Mouse (Mus musculus): ENCODE measurements around the gene Paf1.

Gene Paf1

DNA sequence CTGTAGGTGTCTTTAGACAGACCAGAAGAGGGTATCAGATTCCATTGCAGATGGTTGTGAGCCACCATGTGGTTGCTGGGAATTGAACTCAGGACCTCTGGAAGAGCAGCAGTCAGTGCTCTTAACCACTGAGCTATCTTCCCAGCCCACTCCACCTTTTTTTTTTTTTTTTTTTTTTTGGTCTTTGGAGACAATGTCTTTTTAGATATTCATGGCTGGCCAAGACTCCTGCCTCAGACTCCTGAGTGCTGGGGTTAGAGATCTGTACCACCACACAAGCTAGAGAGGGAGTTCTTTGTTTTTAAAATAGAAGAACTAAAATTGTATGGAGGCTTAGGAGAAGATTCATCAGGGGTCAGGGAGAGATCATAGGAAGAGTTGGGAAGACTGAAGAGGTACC is 45.2 kb downstream of the Paf1 start:
- no peak for DNase-seq

GRCm38 (mm10) chr7:28438771-28439170 is 46.0 kb downstream of the Paf1 start:
- DNase-seq, result no peak

GRCm38 (mm10) chr7:28440739-28441138 is 48.0 kb downstream of the Paf1 start:
- DNase-seq, result no peak

DNA sequence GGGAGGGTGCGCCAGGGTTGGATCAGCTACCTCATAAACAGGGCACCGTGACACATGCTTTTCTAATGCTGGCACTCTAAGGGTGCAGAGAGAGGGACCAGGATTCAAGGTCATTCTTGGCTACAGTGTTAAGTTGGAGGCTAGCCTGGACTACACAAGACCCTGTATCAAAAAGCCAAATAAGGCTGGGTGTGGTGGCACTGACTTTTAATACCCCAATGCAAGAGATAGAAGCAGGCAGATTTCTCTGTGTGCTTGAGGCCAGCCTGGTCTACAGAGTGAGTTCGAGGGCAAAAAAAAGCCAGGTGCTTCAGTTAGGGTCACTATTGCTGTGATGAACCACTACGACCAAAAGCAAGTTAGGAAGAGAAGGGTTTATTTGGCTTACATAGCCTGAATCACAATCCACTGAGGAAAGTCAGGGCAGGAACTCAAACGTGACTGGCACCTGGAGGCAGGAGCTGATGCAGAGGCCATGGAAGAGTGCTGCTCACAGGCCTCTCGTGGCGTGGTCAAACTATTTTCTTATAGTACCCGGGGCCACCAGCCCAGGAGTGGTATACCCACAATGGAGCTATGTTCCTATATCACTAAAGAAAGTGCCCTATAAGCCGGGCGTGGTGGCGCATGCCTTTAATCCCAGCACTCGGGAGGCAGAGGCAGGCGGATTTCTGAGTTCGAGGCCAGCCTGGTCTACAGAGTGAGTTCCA is 49.2 kb downstream of the Paf1 start:
- DNase-seq, result no peak

DNA sequence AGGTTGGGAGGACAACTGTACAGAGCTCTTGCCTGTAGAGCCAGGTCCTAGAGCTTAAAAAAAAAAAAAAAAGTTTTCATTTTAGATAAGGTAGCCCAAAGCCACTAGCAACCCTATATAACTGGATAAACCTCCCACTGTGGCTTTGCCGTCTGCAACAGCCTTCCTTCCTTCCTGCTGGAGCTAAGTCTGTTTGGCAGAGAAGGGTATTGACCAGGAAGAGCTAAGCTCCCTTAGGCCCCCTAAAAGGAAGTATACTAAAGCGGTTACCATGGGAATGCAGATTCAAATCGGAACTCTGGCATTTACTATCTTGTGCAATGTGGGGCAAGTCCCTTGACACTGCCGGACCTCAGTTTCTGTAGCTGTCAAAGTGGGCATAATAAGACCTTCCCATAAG is 49.9 kb downstream of the Paf1 start:
- no peak for DNase-seq

DNA sequence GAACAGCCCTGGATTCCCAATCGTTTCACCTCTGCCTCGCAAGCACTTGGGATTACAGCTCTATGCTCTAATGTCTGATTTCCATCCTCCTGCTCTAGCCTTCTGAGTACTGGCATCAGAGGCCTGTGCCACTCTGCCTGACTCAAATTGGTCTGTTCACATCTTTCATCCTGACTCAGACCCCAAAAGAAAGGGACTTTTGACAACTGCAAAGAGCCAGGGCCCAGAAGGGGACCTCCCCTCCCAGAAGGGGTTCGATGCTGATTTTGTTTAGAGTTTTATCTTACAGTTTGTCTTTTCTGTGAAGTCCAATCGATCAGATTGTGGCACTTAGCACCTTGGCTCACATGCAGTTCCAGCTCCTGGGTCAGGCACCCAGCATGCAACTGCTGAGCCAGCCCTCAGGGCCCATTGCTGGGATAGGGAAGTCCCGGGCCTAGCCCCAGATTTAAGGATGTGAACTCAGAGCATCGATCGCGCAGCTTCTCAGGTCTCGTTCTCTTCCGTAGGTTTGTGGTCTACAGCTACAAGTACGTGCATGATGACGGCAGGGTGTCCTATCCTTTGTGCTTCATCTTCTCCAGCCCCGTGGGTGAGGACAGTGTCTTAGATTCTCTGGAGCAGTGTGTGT is 51.7 kb downstream of the Paf1 start:
- no peak for DNase-seq

DNA sequence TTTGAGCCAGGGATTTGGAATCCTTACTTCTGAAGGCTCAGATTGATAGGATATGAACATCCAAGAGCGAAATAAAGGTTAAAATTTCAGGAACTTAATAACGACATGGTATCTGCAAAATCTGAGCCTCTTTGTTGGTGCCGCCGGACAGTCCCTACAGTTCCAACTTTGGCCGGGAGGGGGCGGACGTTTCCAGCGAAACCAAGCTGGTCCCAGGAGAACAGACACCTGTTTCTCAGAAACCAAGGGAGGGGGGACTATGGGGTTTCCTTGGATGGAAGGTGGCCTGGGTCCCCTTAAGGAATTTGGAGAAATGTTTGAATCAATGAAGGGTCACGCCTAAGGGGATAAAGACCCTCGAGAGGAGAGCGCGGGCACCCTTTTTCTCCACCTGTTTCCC is 53.7 kb downstream of the Paf1 start:
- peak; percentile 97 for DNase-seq

- DNase-seq, result no peak
Measured at GRCm38 (mm10) chr7:28447101-28447830, 54.5 kb downstream of the Paf1 start.

DNA sequence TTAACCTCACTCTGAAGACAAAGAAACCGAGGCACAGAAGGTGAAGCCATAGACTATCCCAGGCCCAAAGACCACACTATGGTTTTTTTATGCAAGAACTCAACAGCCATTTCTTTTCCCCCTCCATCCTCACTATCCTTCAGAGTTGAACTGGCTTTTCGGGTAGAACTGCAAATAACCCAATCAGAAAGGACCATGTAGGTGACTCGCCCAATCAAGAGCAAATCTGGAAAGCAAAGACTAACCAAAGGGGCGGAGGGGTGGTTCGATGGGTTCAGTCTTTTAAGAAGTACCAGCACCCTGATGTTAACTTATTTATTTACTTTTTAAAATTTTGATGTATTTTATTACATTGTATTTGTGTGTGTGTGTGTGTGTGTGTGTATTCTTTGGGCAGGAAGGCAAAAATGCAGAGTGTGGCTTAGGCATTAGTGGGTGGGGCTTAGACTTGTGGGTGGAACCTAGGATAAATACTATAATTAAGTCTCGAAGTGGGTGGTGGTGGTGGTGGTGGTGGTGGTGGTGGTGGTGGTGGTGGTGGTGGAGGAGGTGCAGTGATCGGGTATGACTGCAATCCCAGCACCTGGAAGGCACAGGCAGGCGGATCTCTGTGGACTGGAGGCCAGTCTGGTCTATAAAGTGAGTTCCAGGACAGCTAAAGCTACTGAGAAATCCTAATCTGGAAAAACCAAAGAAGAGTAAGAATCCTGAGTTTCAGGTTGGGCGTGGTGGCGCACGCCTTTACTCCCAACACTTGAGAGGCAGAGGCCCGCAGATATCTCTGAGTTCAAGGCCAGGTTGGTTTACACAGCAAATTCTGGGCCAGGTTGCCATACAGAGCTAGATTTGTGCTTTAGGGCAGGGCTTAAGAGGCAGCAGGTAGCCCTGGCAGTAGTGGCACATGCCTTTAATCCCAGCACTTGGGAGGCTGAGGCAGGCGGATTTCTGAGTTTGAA is 55.4 kb downstream of the Paf1 start:
- DNase-seq, result no peak
